Mouse (Mus musculus): ENCODE results near the gene Capn12.
"Not testable (repeated sequence)": the region's sequence is repeated elsewhere in the genome, so short reads cannot be mapped to it uniquely, and the experiment has no call there.

Gene Capn12

GRCm38 (mm10) chr7:28877155-28877554 lies 4.1 kb upstream of the Capn12 start:
- in situ Hi-C loops (cut with MboI, MseI), result no loop called here

GRCm38 (mm10) chr7:28877856-28878255 lies 3.4 kb upstream of the Capn12 start:
- in situ Hi-C loops (cut with MboI, MseI), result no loop called here

- in situ Hi-C loops (cut with MboI, MseI), result no loop called here
These were observed 1.6 kb upstream of the Capn12 start for GRCm38 (mm10) chr7:28879606-28880005.

- in situ Hi-C loops (cut with MboI, MseI), result no loop called here
These were observed 668 bp upstream of the Capn12 start for GRCm38 (mm10) chr7:28880554-28880953.

- in situ Hi-C loops (cut with MboI, MseI), result no loop called here
These were observed 1.8 kb downstream of the Capn12 start for GRCm38 (mm10) chr7:28883039-28883438.

- in situ Hi-C loops (cut with MboI, MseI), result not testable (repeated sequence)
These were observed 2.5 kb downstream of the Capn12 start for GRCm38 (mm10) chr7:28883704-28884103.

- in situ Hi-C loops (cut with MboI, MseI), result no loop called here
These were observed 5.3 kb downstream of the Capn12 start for GRCm38 (mm10) chr7:28886486-28886885.

GRCm38 (mm10) chr7:28888701-28889161 lies 7.5 kb downstream of the Capn12 start:
- in situ Hi-C loops (cut with MboI, MseI), result no loop called here

- in situ Hi-C loops (cut with MboI, MseI), result no loop called here
These were observed 11.4 kb downstream of the Capn12 start for GRCm38 (mm10) chr7:28892601-28893000.

GRCm38 (mm10) chr7:28893643-28894265 lies 12.5 kb downstream of the Capn12 start:
- in situ Hi-C loops (cut with MboI, MseI), result no loop called here

GRCm38 (mm10) chr7:28894942-28895341 lies 13.7 kb downstream of the Capn12 start:
- in situ Hi-C loops (cut with MboI, MseI), result no loop called here

GRCm38 (mm10) chr7:28897661-28898060 lies 16.4 kb downstream of the Capn12 start:
- in situ Hi-C loops (cut with MboI, MseI), result no loop called here

- in situ Hi-C loops (cut with MboI, MseI), result no loop called here
These were observed 18.8 kb downstream of the Capn12 start for GRCm38 (mm10) chr7:28899972-28900371.

- in situ Hi-C loops (cut with MboI, MseI), result no loop called here
These were observed 20.3 kb downstream of the Capn12 start for GRCm38 (mm10) chr7:28901311-28902125.

- in situ Hi-C loops (cut with MboI, MseI), result no loop called here
These were observed 21.0 kb downstream of the Capn12 start for GRCm38 (mm10) chr7:28902180-28902579.

- in situ Hi-C loops (cut with MboI, MseI), result no loop called here
These were observed 21.6 kb downstream of the Capn12 start for GRCm38 (mm10) chr7:28902809-28903208.

- in situ Hi-C loops (cut with MboI, MseI), result no loop called here
These were observed 22.6 kb downstream of the Capn12 start for GRCm38 (mm10) chr7:28903778-28904177.

- in situ Hi-C loops (cut with MboI, MseI), result no loop called here
These were observed 26.0 kb downstream of the Capn12 start for GRCm38 (mm10) chr7:28907195-28907594.

GRCm38 (mm10) chr7:28911632-28912031 lies 30.4 kb downstream of the Capn12 start:
- in situ Hi-C loops (cut with MboI, MseI), result loop anchor here (10.0 kb wide), 1 partner anchor 1463 kb away; no protein-coding TSS in a partner anchor

GRCm38 (mm10) chr7:28913171-28913570 lies 31.9 kb downstream of the Capn12 start:
- in situ Hi-C loops (cut with MboI, MseI), result loop anchor here (10.0 kb wide), 1 partner anchor 1462 kb away; no protein-coding TSS in a partner anchor

- in situ Hi-C loops (cut with MboI, MseI), result loop anchor here (10.0 kb wide), 1 partner anchor 1458 kb away; no protein-coding TSS in a partner anchor
These were observed 35.3 kb downstream of the Capn12 start for GRCm38 (mm10) chr7:28916491-28916890.
